Mouse (Mus musculus): ENCODE measurements around the gene Ttll6.

DNA sequence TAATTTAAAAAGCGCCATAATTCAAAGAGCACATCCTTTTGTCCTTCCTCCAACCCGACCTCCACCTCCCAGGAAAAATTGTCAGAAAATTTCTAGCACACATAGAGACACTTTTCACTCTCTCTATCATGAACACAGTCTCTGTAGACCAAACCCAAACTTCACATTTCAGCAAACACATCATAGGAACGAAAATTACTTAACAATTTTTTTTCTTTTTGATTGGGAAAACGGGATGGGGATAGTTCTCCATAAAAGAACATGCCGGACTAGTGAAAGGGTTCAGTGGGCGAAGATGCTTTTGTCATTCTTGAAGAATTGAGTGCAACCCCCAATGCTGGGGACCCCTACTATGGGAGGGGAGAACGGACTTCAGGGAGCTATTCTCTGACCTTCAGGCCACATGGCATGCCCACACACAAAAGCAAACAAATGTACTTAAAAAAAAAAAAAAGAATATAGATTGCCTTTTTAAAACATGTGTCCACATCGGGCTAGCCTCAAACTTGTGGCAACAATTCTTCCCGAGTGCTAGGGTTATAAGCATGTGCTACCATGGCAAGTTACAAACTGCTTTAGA is 42.5 kb downstream of the Ttll6 start:
- no peak for TF ChIP-seq POLR2A (IDR thresholded peaks at IDR 0.05; ENCODE audit: low read depth, low read length)
- TF ChIP-seq CTCF (IDR thresholded peaks at IDR 0.05; ENCODE audit: extremely low read depth, insufficient read length, insufficient replicate concordance, low read depth, low read length): no peak

All from small intestine, adult 2 months (tissue).